ENCODE assay signal across 15 mouse cellular contexts in genomic region chr3:88147444-88147843, GRCm38 (mm10). TPM values are rescaled to one million over a fixed set of nuclear protein-coding genes. Genes with fewer than 3 reads are reported as not detected.
DNase-seq lines count a peak whose midpoint lies in the region; ATAC-seq and TF ChIP-seq lines count a peak whose summit lies in the region.
"Had no signal": no experiment of that assay in that cellular context is flagged by ENCODE, and none has a peak within 500 bp of the region (broad histone marks: within the 10 kb centered on the region; RNA-seq: fewer than 3 reads in every experiment).

No protein-coding gene starts in this region.

- H3K4me2 ChIP-seq in heart, embryonic 12.5 days = peak overlapping the region; percentile 78
- peak overlapping the region; percentile 23; the same call in 1 of the 2 replicates for H3K4me2 ChIP-seq in liver, embryonic 15.5 days
- no peak overlapping the region for H3K4me2 ChIP-seq in intestine, postnatal 0 days (replicated peaks; ENCODE audit: low read depth)
- H3K4me2 ChIP-seq: embryonic facial prominence, embryonic 12.5 days had no signal

- no peaks in the 10 kb centered on the region for H3K27me3 ChIP-seq in heart, embryonic 12.5 days (replicated peaks)
- no peaks in the 10 kb centered on the region for H3K27me3 ChIP-seq in liver, embryonic 15.5 days
- no peaks in the 10 kb centered on the region for H3K27me3 ChIP-seq in intestine, postnatal 0 days (replicated peaks; ENCODE audit: control insufficient read depth, insufficient read depth, low read length)
- H3K27me3 ChIP-seq: embryonic facial prominence, embryonic 12.5 days; neural tube, embryonic 12.5 days had no signal

- DNase-seq in heart, postnatal 36 days = no peak
- DNase-seq in spleen, postnatal 10 days (ENCODE audit: low spot score in 2 of 2) = peak; percentile 33 to 44
- no peak for DNase-seq in spleen, postnatal 4 days (ENCODE audit: low spot score in 2 of 2)
- no peak for DNase-seq in yolk sac, embryonic 10.5 days (ENCODE audit: low spot score)
- DNase-seq: kidney, postnatal 10 days had no signal

- TF ChIP-seq CTCF in intestine, postnatal 0 days (IDR thresholded peaks at IDR 0.05; ENCODE audit: low read depth) = no peak

- ATAC-seq in heart, embryonic 12.5 days (ENCODE audit: insufficient number of reproducible peaks, low FRiP score) = no peak
- ATAC-seq in liver, embryonic 15.5 days (ENCODE audit: insufficient read depth) = no peak
- no peak for ATAC-seq in intestine, postnatal 0 days
- ATAC-seq: activated CD4-positive, CD25-positive, alpha-beta regulatory T cell, adult 4 months; hindbrain, embryonic 16.5 days had no signal

- no peak overlapping the region for H3K4me3 ChIP-seq in heart, embryonic 12.5 days
- no peak overlapping the region for H3K4me3 ChIP-seq in liver, embryonic 15.5 days (replicated peaks)
- H3K4me3 ChIP-seq in intestine, postnatal 0 days (ENCODE audit: low read depth, low read length) = no peak overlapping the region
- H3K4me3 ChIP-seq: embryonic facial prominence, embryonic 12.5 days; neural tube, embryonic 12.5 days had no signal

- peaks cover 87% of the 10 kb centered on the region for H3K4me1 ChIP-seq in heart, embryonic 12.5 days (replicated peaks)
- peaks cover 99% of the 10 kb centered on the region for H3K4me1 ChIP-seq in liver, embryonic 15.5 days (replicated peaks)
- H3K4me1 ChIP-seq in intestine, postnatal 0 days (replicated peaks; ENCODE audit: control insufficient read depth, insufficient read depth, low read length) = peaks cover 32% of the 10 kb centered on the region

- intact Hi-C loops in heart, postnatal 36 days (cut with DNase I) = no loop called here

- peak overlapping the region; percentile 100 for H3K27ac ChIP-seq in heart, embryonic 12.5 days (ENCODE audit: poor library complexity, severe bottlenecking)
- peak overlapping the region; percentile 96; the same call in 1 of the 2 replicates for H3K27ac ChIP-seq in liver, embryonic 15.5 days (replicated peaks)
- no peak overlapping the region for H3K27ac ChIP-seq in intestine, postnatal 0 days (ENCODE audit: low read depth, low read length)
- H3K27ac ChIP-seq: macrophage; neural tube, embryonic 12.5 days; stomach, postnatal 0 days had no signal

- no peaks in the 10 kb centered on the region for H3K9me3 ChIP-seq in heart, embryonic 12.5 days (replicated peaks)
- H3K9me3 ChIP-seq in liver, embryonic 15.5 days (replicated peaks) = no peaks in the 10 kb centered on the region
- H3K9me3 ChIP-seq in intestine, postnatal 0 days (ENCODE audit: control insufficient read depth) = no peaks in the 10 kb centered on the region
- H3K9me3 ChIP-seq: embryonic facial prominence, embryonic 12.5 days; G1E; neural tube, embryonic 12.5 days had no signal

- 74% methylated on average over 2 of the region's 2 CpGs for WGBS in heart, embryonic 12.5 days
- 51% methylated on average over 2 of the region's 2 CpGs for WGBS in liver, embryonic 15.5 days (ENCODE audit: insufficient replicate concordance)
- 72% methylated on average over 2 of the region's 2 CpGs for WGBS in intestine, postnatal 0 days

- H3K9ac ChIP-seq in heart, embryonic 12.5 days = peak overlapping the region; percentile 98
- H3K9ac ChIP-seq in liver, embryonic 15.5 days = no peak overlapping the region
- H3K9ac ChIP-seq in intestine, postnatal 0 days (ENCODE audit: low read depth, low read length) = no peak overlapping the region
- H3K9ac ChIP-seq: embryonic facial prominence, embryonic 12.5 days; neural tube, embryonic 12.5 days had no signal

- peaks cover 5% of the 10 kb centered on the region; the same call in 1 of the 2 replicates for H3K36me3 ChIP-seq in heart, embryonic 12.5 days
- H3K36me3 ChIP-seq in liver, embryonic 15.5 days (replicated peaks) = no peaks in the 10 kb centered on the region
- H3K36me3 ChIP-seq in intestine, postnatal 0 days (ENCODE audit: control insufficient read depth, insufficient read depth) = no peaks in the 10 kb centered on the region
- H3K36me3 ChIP-seq: embryonic facial prominence, embryonic 12.5 days; neural tube, embryonic 12.5 days had no signal

RNA-seq across cellular contexts. Expression of gene Mef2d, which starts 5.3 kb away (rescaled TPM):
- 53.5 and 56.6 TPM in 2 replicates for polyA plus RNA-seq in heart, embryonic 12.5 days (2016; fragmentation: Nextera tagmentation; extraction: Ambion mirVana)
- 100 to 1,000 TPM; 123 to 138 TPM for total RNA-seq in heart, postnatal 36 days (2021)
- 6.8 and 7.1 TPM in 2 replicates for polyA plus RNA-seq in liver, embryonic 15.5 days (2015; fragmentation: Nextera tagmentation; extraction: Ambion mirVana)
- 15.8 and 16.2 TPM in 2 replicates for polyA plus RNA-seq in intestine, postnatal 0 days (2015; fragmentation: Nextera tagmentation; extraction: Ambion mirVana)

Comparison
In these comparisons a context has a peak if more than half of its experiments do, and no peak if none do; other contexts are left out.
1. DNase-seq: peak in spleen, postnatal 10 days (2 of 2); none in heart, postnatal 36 days (0 of 2), spleen, postnatal 4 days (0 of 2) and yolk sac, embryonic 10.5 days (single experiment).